Mouse (Mus musculus): ENCODE data around the gene Dip2a. TPM values are rescaled to one million over a fixed set of nuclear protein-coding genes. Genes with fewer than 3 reads are reported as not detected.

Dip2a gene
- polyA plus RNA-seq, 1 experiment, result 13.2 TPM

DNA sequence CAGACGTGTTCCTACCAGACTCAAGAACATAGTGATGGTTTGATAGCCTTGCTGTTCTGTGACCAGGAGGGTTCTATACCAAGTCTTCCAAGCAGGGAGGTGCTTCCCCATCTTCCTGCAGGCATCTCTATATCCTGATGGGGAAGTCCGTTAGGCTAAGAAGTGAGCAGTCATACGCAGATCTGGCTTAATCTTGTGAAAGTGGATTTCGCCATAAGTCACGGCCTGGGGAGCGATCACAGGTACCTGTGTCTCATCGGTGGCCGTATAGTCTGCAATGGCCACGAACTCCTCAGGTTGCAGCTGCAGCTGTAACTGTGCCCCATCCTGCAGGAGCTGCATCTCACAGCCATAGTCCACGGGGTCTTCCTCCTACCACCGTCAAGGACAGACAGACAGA, 119.1 kb downstream of the Dip2a start:
- WGBS, result 94% methylated on average over 11 of the region's 11 CpGs
- Histone ChIP-seq H3K27ac (ENCODE audit: insufficient read depth, low read depth, low read length) (no peak overlapping the region), H3K4me1 (ENCODE audit: control insufficient read depth, insufficient read depth, low read length) (no peaks in the 10 kb centered on the region), H3K27me3 (replicated peaks; ENCODE audit: control insufficient read depth, insufficient read depth, low read length) (no peaks in the 10 kb centered on the region), H3K36me3 (ENCODE audit: control insufficient read depth, insufficient read depth, low read length) (no peaks in the 10 kb centered on the region), H3K4me3 (ENCODE audit: insufficient read depth, low read depth, low read length) (no peak overlapping the region)
- DNase-seq, result no peak
- TF ChIP-seq POLR2A (IDR thresholded peaks at IDR 0.05; ENCODE audit: low read depth, low read length) (no peak), CTCF (conservative IDR thresholded peaks at IDR 0.05; ENCODE audit: insufficient read depth, insufficient read length, low read depth, low read length) (no peak)

DNA sequence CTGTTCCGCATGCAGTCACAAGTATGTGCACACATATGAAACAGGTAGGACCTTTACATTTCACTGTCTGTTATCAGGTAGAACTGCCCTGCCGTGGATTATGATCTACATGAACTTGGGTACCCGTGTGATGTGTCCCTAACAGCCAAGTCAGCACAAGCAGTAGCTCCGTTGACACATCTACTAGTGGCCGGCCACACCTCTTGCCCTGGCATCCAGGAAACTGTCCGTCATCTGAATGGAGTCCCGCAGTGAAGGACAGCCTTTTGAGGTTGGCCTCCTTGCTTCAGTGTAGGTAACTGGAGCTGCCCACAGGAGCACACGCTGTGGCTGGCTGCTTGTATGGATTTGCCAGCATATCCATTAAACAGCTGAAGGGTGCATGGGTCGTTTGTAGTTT, 126.9 kb downstream of the Dip2a start:
- Histone ChIP-seq H3K27me3 (replicated peaks; ENCODE audit: control insufficient read depth, insufficient read depth, low read length) (no peaks in the 10 kb centered on the region), H3K4me3 (ENCODE audit: insufficient read depth, low read depth, low read length) (no peak overlapping the region), H3K36me3 (ENCODE audit: control insufficient read depth, insufficient read depth, low read length) (no peaks in the 10 kb centered on the region; the same call in 1 of the 2 replicates), H3K27ac (ENCODE audit: insufficient read depth, low read depth, low read length) (no peak overlapping the region), H3K4me1 (ENCODE audit: control insufficient read depth, insufficient read depth, low read length) (peaks cover 3% of the 10 kb centered on the region; the same call in 1 of the 2 replicates)
- DNase-seq, result no peak
- TF ChIP-seq POLR2A (IDR thresholded peaks at IDR 0.05; ENCODE audit: low read depth, low read length) (no peak), CTCF (conservative IDR thresholded peaks at IDR 0.05; ENCODE audit: insufficient read depth, insufficient read length, low read depth, low read length) (no peak)
- 77% methylated on average over 9 of the region's 9 CpGs for WGBS

DNA sequence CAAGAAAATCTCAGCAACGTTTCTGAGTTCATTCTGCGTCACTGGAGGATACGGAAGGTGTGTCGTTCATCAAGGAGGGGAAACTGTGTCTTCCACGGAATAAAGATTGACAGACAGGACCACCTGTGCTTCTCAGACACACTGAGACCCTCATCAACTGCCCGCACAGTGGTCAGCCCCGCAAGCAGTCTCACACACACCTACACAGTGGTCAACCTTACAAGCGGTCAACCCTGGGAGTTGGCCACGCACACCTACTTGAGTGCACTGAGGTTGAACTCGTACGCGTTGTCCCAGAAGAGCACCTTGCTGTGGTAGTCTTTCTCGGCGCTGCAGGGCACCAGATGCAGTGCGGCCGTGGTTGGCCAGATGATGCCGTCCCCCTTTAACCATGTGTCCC, 128.0 kb downstream of the Dip2a start:
- WGBS, result 97% methylated on average over 17 of the region's 17 CpGs
- no peaks in the 10 kb centered on the region; the same call in 1 of the 2 replicates for H3K36me3 ChIP-seq (ENCODE audit: control insufficient read depth, insufficient read depth, low read length)

DNA sequence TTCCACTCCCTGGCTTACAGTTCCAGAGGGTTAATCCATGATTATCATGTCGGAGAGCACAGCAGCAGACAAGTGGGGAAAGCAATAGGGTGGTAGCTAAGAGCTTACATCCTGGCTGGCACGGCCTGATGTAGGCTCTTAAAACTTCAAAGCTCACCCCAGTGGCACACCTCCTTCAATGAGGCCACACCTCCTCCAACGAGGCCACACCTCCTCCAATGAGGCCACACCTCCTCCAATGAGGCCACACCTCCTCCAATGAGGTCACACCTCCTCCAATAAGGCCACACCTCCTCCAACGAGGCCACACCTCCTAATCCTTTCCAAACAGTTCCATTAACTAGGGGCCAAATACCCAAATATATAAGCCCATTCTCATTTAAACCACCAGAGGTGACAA, 130.9 kb downstream of the Dip2a start:
- TF ChIP-seq CTCF (conservative IDR thresholded peaks at IDR 0.05; ENCODE audit: insufficient read depth, insufficient read length, low read depth, low read length) (no peak), POLR2A (IDR thresholded peaks at IDR 0.05; ENCODE audit: low read depth, low read length) (no peak)
- Histone ChIP-seq H3K4me3 (ENCODE audit: insufficient read depth, low read depth, low read length) (no peak overlapping the region), H3K27ac (ENCODE audit: insufficient read depth, low read depth, low read length) (no peak overlapping the region), H3K4me1 (ENCODE audit: control insufficient read depth, insufficient read depth, low read length) (no peaks in the 10 kb centered on the region), H3K36me3 (ENCODE audit: control insufficient read depth, insufficient read depth, low read length) (no peaks in the 10 kb centered on the region; the same call in 1 of the 2 replicates), H3K27me3 (replicated peaks; ENCODE audit: control insufficient read depth, insufficient read depth, low read length) (no peaks in the 10 kb centered on the region)
- WGBS, result 96% methylated on average over 4 of the region's 4 CpGs
- no peak for DNase-seq

More for the DNA sequence above, 128.0 kb downstream of the Dip2a start:
- no peak overlapping the region for H3K4me3 ChIP-seq (ENCODE audit: insufficient read depth, low read depth, low read length)
- TF ChIP-seq CTCF (conservative IDR thresholded peaks at IDR 0.05; ENCODE audit: insufficient read depth, insufficient read length, low read depth, low read length) (no peak), POLR2A (IDR thresholded peaks at IDR 0.05; ENCODE audit: low read depth, low read length) (no peak)
- H3K27ac ChIP-seq (ENCODE audit: insufficient read depth, low read depth, low read length), result no peak overlapping the region
- DNase-seq, result no peak
- no peaks in the 10 kb centered on the region for H3K27me3 ChIP-seq (replicated peaks; ENCODE audit: control insufficient read depth, insufficient read depth, low read length)
- peaks cover 3% of the 10 kb centered on the region; the same call in 1 of the 2 replicates for H3K4me1 ChIP-seq (ENCODE audit: control insufficient read depth, insufficient read depth, low read length)

DNA sequence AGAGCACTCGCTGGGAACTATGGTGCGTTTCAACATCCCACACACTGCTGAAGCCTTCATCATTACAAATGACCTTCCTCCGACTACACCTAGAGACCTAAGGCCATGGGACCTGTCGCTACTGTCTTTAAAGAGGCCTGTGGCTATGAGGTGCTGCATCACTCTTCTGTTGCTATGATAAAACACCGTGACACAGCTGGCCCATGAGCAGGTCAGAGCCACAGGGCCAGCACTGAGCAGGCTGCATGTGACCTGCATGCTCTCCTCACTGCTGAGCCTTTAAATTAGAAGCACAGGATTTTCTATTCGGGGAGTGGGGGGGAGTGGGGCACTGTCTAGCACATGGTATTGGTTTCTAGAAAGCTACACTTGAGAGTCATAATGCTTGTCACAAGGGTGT, 133.0 kb downstream of the Dip2a start:
- DNase-seq, result no peak
- TF ChIP-seq POLR2A (IDR thresholded peaks at IDR 0.05; ENCODE audit: low read depth, low read length) (no peak), CTCF (conservative IDR thresholded peaks at IDR 0.05; ENCODE audit: insufficient read depth, insufficient read length, low read depth, low read length) (no peak)
- no peaks in the 10 kb centered on the region for H3K27me3 ChIP-seq (replicated peaks; ENCODE audit: control insufficient read depth, insufficient read depth, low read length)
- H3K36me3 ChIP-seq (ENCODE audit: control insufficient read depth, insufficient read depth, low read length), result no peaks in the 10 kb centered on the region; the same call in 1 of the 2 replicates
- no peaks in the 10 kb centered on the region for H3K4me1 ChIP-seq (ENCODE audit: control insufficient read depth, insufficient read depth, low read length)
- no peak overlapping the region for H3K4me3 ChIP-seq (ENCODE audit: insufficient read depth, low read depth, low read length)
- H3K27ac ChIP-seq (ENCODE audit: insufficient read depth, low read depth, low read length), result no peak overlapping the region
- WGBS, result 94% methylated on average over 6 of the region's 6 CpGs

DNA sequence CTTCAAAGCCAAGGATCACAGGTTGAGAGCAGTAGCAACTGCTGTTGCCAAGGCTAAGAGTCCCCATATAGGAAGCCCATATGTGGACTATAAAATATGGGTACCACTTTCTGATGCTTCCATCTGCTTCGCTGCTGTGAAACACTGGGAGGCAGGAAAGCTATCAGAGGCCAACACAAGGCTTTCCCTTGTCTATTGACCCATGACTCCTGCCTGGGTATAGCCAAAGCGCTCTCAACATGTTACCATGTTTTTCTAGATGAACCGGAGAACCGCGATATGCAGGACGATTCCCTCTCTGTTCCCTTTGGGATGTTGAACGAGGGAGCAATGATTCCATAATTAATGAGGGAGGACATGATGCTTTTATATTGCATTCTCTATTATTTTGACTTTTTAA, 134.3 kb downstream of the Dip2a start:
- TF ChIP-seq POLR2A (IDR thresholded peaks at IDR 0.05; ENCODE audit: low read depth, low read length), result no peak
- TF ChIP-seq CTCF (conservative IDR thresholded peaks at IDR 0.05; ENCODE audit: insufficient read depth, insufficient read length, low read depth, low read length), result no peak
- WGBS, result 96% methylated on average over 7 of the region's 7 CpGs
- H3K36me3 ChIP-seq (ENCODE audit: control insufficient read depth, insufficient read depth, low read length), result no peaks in the 10 kb centered on the region; the same call in 1 of the 2 replicates

More for the DNA sequence above, 134.3 kb downstream of the Dip2a start:
- Histone ChIP-seq H3K27ac (ENCODE audit: insufficient read depth, low read depth, low read length) (no peak overlapping the region), H3K27me3 (replicated peaks; ENCODE audit: control insufficient read depth, insufficient read depth, low read length) (no peaks in the 10 kb centered on the region), H3K4me3 (ENCODE audit: insufficient read depth, low read depth, low read length) (no peak overlapping the region), H3K4me1 (ENCODE audit: control insufficient read depth, insufficient read depth, low read length) (no peaks in the 10 kb centered on the region)
- no peak for DNase-seq

Other genes with a start within 250 kb of the Dip2a start
- gene Slc5a4b, start 234.3 kb downstream of the Dip2a start, polyA plus RNA-seq (2012; rRNA removed), result 0.07 and 0.08 TPM in 2 replicates
- not detected in 2 replicates for gene Slc5a4a, start 197.8 kb downstream of the Dip2a start, polyA plus RNA-seq (2012; rRNA removed)
- 28.7 and 30.0 TPM in 2 replicates for gene Prmt2, start 107.4 kb downstream of the Dip2a start, polyA plus RNA-seq (2012; rRNA removed)
- gene S100b, start 91.4 kb downstream of the Dip2a start, polyA plus RNA-seq (2012; rRNA removed), result 1.1 and 1.5 TPM in 2 replicates
- gene AC141477.1, start 95.2 kb upstream of the Dip2a start, polyA plus RNA-seq (2012; rRNA removed), result not detected in 2 replicates
- 14.6 and 14.9 TPM in 2 replicates for gene Pcnt, start 97.5 kb upstream of the Dip2a start, polyA plus RNA-seq (2012; rRNA removed)
- gene 2610028H24Rik, start 103.8 kb upstream of the Dip2a start, polyA plus RNA-seq (2012; rRNA removed), result 0.08 and 0.12 TPM in 2 replicates
- 16.6 and 18.3 TPM in 2 replicates for gene Mcm3ap, start 123.6 kb upstream of the Dip2a start, polyA plus RNA-seq (2012; rRNA removed)
- 3.1 and 3.3 TPM in 2 replicates for gene Ybey, start 123.8 kb upstream of the Dip2a start, polyA plus RNA-seq (2012; rRNA removed)
- 18.9 and 21.4 TPM in 2 replicates for gene Lss, start 186.3 kb upstream of the Dip2a start, polyA plus RNA-seq (2012; rRNA removed)
- gene Spatc1l, start 217.0 kb upstream of the Dip2a start, polyA plus RNA-seq (2012; rRNA removed), result 0.14 and 0.19 TPM in 2 replicates
- gene Ftcd, start 230.4 kb upstream of the Dip2a start, polyA plus RNA-seq (2012; rRNA removed), result 4.0 and 6.2 TPM in 2 replicates

Measured in kidney, adult 2 months (tissue).